Mouse (Mus musculus) ES-E14 (cell line): ENCODE results near the gene Galnt14.

Source experiments
- CHD2 ChIP-seq: IDR thresholded peaks from 2 replicates; pipeline ENCODE4 v1.6.1; 2014; ENCODE audit warnings: mild to moderate bottlenecking, low read depth, low read length, inconsistent platforms
- MAFK ChIP-seq: IDR thresholded peaks from 2 replicates; pipeline ENCODE4 v1.6.1; 2014; ENCODE audit warnings: mild to moderate bottlenecking, low read depth, low read length, inconsistent platforms; ENCODE audit not compliant: insufficient read depth

GRCm38 (mm10) chr17:73658731-73659445, 51.4 kb downstream of the Galnt14 start:
- no peak for TF ChIP-seq CHD2
- no peak for TF ChIP-seq MAFK
